Mouse (Mus musculus): ENCODE data around the gene Tnfrsf11a. TPM values are rescaled to one million over a fixed set of nuclear protein-coding genes. Genes with fewer than 3 reads are reported as not detected.
"Not testable (repeated sequence)": the region's sequence is repeated elsewhere in the genome, so short reads cannot be mapped to it uniquely, and the experiment has no call there.

The Tnfrsf11a gene
- polyA plus RNA-seq, 1 experiment from 2014 or later, result 0.31 TPM

GRCm38 (mm10) chr1:105765586-105765985 lies 14.9 kb upstream of the Tnfrsf11a start:
- Histone ChIP-seq H3K27me3 (ENCODE audit: low read depth, poor library complexity, severe bottlenecking) (no peaks in the 10 kb centered on the region), H3K36me3 (no peaks in the 10 kb centered on the region), H3K27ac (no peak overlapping the region), H3K4me3 (no peak overlapping the region), H3K9me3 (replicated peaks) (no peaks in the 10 kb centered on the region; the same call in 1 of the 2 replicates), H3K4me1 (no peaks in the 10 kb centered on the region)
- 79% methylated on average over 8 of the region's 8 CpGs for WGBS
- DNase-seq (ENCODE audit: low spot score), result no peak

DNA sequence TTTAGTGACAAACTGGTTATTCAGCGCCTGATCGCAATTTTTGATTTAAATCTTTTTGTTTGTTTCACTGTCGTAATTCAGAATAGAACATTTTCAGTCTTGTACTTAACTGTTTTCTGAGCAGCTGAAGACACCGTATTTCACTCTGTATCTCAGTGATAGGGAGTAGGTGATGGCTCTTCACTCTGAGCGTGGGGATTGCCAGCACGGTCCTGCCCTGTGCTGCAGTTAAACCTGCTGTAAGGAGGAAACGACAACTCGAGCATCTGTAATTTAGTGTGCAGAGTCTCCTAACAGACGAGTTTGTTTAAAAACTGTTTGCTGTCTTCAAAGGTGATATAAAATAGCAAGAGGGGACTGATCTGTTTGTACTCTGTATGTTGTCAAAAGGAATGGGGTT lies 14.4 kb upstream of the Tnfrsf11a start:
- H3K4me3 ChIP-seq; H3K4me1 ChIP-seq; H3K36me3 ChIP-seq; DNase-seq (ENCODE audit: low spot score); H3K9me3 ChIP-seq (replicated peaks); H3K27ac ChIP-seq; H3K27me3 ChIP-seq (ENCODE audit: low read depth, poor library complexity, severe bottlenecking): not testable (repeated sequence)
- 72% methylated on average over 9 of the region's 9 CpGs for WGBS

DNA sequence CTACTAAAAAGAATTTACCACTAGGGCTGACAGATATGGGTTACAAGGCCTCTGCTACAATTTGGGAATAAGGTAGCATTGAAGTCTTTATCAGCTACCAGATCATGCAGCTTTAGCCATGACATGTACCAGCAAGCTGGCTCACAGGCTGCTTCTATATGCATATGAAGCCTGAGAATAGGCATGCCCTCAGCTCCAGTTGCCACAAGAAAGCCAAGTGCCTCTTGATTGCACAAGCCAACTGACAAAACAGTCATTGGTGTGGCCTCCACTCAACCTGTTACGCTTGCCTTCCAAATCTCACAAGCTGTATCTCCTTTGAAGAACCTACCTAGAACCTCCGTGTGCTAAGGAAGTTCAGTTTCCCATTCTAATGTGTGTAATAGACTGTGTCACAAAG lies 12.1 kb upstream of the Tnfrsf11a start:
- Histone ChIP-seq H3K27ac (no peak overlapping the region), H3K4me1 (no peaks in the 10 kb centered on the region), H3K36me3 (no peaks in the 10 kb centered on the region), H3K27me3 (ENCODE audit: low read depth, poor library complexity, severe bottlenecking) (no peaks in the 10 kb centered on the region), H3K9me3 (replicated peaks) (no peaks in the 10 kb centered on the region), H3K4me3 (no peak overlapping the region)
- 89% methylated on average over 2 of the region's 2 CpGs for WGBS
- no peak for DNase-seq (ENCODE audit: low spot score)

DNA sequence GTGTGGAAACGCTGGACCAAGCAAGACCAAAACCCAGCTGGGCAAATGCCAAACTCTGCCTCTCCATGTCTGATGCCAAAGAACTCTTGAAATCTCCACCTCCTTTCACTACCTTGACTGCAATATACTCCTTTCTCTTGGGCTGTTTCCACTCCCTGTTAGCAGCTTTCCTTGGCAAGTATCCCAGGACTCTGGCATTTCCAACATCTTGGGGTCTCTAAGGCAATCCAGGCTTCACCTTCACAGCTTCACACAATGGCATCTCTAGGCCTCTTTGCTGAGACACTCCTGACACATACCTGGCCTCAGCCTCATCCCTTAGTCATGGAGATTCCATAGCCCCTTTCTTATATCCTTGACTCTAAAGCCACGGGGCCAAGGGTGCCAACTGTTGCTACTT lies 9.8 kb upstream of the Tnfrsf11a start:
- no peak overlapping the region for H3K27ac ChIP-seq
- no peaks in the 10 kb centered on the region for H3K36me3 ChIP-seq
- H3K27me3 ChIP-seq (ENCODE audit: low read depth, poor library complexity, severe bottlenecking), result no peaks in the 10 kb centered on the region
- H3K4me1 ChIP-seq, result no peaks in the 10 kb centered on the region
- no peak for DNase-seq (ENCODE audit: low spot score)
- 90% methylated on average over 2 of the region's 2 CpGs for WGBS
- no peak overlapping the region for H3K4me3 ChIP-seq
- H3K9me3 ChIP-seq (replicated peaks), result no peaks in the 10 kb centered on the region

DNA sequence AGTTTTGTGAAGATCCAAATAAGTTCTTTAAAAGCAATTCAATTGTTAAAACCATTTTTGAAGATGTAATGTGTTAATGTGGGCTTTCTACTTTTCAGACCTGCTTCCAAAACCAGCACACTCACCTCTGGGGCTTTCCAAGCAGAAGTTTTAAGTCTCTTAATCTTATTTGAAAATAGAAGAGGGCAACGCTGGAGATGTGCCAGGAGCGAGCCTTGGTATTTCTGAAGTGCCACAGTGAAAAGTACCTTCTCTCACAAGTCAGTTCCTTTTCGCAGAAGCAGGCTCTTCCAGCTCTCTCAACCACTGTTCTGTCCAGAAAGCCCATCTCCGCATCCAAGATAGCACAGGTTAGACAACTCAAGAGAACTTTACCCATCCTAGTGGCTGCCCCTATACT lies 4.1 kb upstream of the Tnfrsf11a start:
- WGBS, result 93% methylated on average over 4 of the region's 4 CpGs
- no peak overlapping the region for H3K27ac ChIP-seq
- peaks cover 13% of the 10 kb centered on the region for H3K4me1 ChIP-seq
- no peaks in the 10 kb centered on the region for H3K9me3 ChIP-seq (replicated peaks)
- no peak for DNase-seq (ENCODE audit: low spot score)
- H3K36me3 ChIP-seq, result no peaks in the 10 kb centered on the region
- H3K27me3 ChIP-seq (ENCODE audit: low read depth, poor library complexity, severe bottlenecking), result peaks cover 39% of the 10 kb centered on the region
- no peak overlapping the region for H3K4me3 ChIP-seq

DNA sequence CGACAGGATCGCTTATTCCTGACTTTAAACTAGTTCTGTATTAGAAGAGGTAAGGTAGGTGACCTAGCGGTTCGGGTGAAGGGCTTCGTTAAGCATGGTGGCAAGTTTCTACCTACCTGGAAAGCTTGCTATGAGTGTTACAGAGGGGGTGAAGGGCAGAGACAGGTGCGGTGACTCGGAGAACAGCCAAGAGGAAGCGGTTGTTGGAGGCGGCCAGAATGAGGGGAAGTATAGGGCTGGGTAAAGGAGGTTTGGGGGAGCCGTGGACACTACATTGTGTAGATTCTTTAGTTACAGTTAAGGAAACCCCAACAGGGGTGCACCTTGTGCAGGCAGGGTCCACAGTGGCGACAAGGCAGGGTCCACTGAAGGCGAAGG lies 450 bp upstream of the Tnfrsf11a start:
- 35% methylated on average over 12 of the region's 12 CpGs for WGBS
- H3K27ac ChIP-seq, result no peak overlapping the region

GRCm38 (mm10) chr1:105781391-105782146 lies 1.1 kb downstream of the Tnfrsf11a start:
- H3K27ac ChIP-seq, result no peak overlapping the region
- WGBS, result 31% methylated on average over 12 of the region's 12 CpGs
- peaks cover 33% of the 10 kb centered on the region for H3K4me1 ChIP-seq
- H3K27me3 ChIP-seq (ENCODE audit: low read depth, poor library complexity, severe bottlenecking), result peaks cover 57% of the 10 kb centered on the region
- H3K4me3 ChIP-seq, result peak overlapping the region; percentile 64; the same call in 1 of the 2 replicates
- H3K36me3 ChIP-seq, result no peaks in the 10 kb centered on the region
- no peaks in the 10 kb centered on the region for H3K9me3 ChIP-seq (replicated peaks)
- DNase-seq (ENCODE audit: low spot score), result no peak

More for the DNA sequence above, 450 bp upstream of the Tnfrsf11a start:
- Histone ChIP-seq H3K36me3 (no peaks in the 10 kb centered on the region), H3K4me3 (peak overlapping the region; percentile 64), H3K4me1 (peaks cover 24% of the 10 kb centered on the region), H3K27me3 (ENCODE audit: low read depth, poor library complexity, severe bottlenecking) (peaks cover 57% of the 10 kb centered on the region), H3K9me3 (replicated peaks) (no peaks in the 10 kb centered on the region)
- DNase-seq (ENCODE audit: low spot score), result no peak

- 47% methylated on average over 5 of the region's 5 CpGs for WGBS
- H3K4me3 ChIP-seq, result no peak overlapping the region
- DNase-seq (ENCODE audit: low spot score), result no peak
- H3K9me3 ChIP-seq (replicated peaks), result no peaks in the 10 kb centered on the region
- no peak overlapping the region for H3K27ac ChIP-seq
- H3K27me3 ChIP-seq (ENCODE audit: low read depth, poor library complexity, severe bottlenecking), result peaks cover 38% of the 10 kb centered on the region
- peaks cover 33% of the 10 kb centered on the region for H3K4me1 ChIP-seq
- no peaks in the 10 kb centered on the region for H3K36me3 ChIP-seq
Measured at GRCm38 (mm10) chr1:105784257-105785016, 3.9 kb downstream of the Tnfrsf11a start.

DNA sequence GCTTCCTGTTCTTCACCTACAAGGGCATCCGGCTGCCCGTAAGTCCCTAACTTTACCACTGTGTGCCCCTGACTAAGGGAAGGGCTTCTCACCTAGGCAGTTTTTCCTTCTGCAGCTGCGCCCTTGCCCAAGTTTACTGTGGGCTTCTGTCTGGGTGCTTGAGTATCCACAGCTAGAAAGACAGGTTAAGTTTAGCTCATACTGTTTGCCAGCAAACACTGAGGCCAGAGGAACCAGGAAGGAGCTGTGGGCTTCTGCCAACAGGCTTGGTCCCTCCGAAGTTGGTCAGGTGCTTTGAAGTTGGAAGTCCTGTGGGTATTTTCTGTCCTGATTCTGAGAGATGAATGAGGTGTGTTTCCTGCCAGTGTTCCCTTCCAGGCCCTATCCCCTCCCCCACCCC lies 4.6 kb downstream of the Tnfrsf11a start:
- H3K27me3 ChIP-seq (ENCODE audit: low read depth, poor library complexity, severe bottlenecking), result peaks cover 31% of the 10 kb centered on the region
- no peak overlapping the region for H3K4me3 ChIP-seq
- H3K4me1 ChIP-seq, result peaks cover 31% of the 10 kb centered on the region
- no peak for DNase-seq (ENCODE audit: low spot score)
- H3K36me3 ChIP-seq, result no peaks in the 10 kb centered on the region
- no peaks in the 10 kb centered on the region for H3K9me3 ChIP-seq (replicated peaks)
- no peak overlapping the region for H3K27ac ChIP-seq
- 70% methylated on average over 4 of the region's 4 CpGs for WGBS

GRCm38 (mm10) chr1:105786731-105787357 lies 6.3 kb downstream of the Tnfrsf11a start:
- Histone ChIP-seq H3K4me3 (no peak overlapping the region), H3K27me3 (ENCODE audit: low read depth, poor library complexity, severe bottlenecking) (peaks cover 14% of the 10 kb centered on the region), H3K9me3 (replicated peaks) (no peaks in the 10 kb centered on the region), H3K27ac (no peak overlapping the region), H3K4me1 (peaks cover 18% of the 10 kb centered on the region), H3K36me3 (no peaks in the 10 kb centered on the region)
- WGBS, result 77% methylated on average over 6 of the region's 6 CpGs
- no peak for DNase-seq (ENCODE audit: low spot score)

- Histone ChIP-seq H3K27ac (no peak overlapping the region), H3K9me3 (replicated peaks) (no peaks in the 10 kb centered on the region), H3K36me3 (no peaks in the 10 kb centered on the region), H3K4me3 (no peak overlapping the region), H3K27me3 (ENCODE audit: low read depth, poor library complexity, severe bottlenecking) (no peaks in the 10 kb centered on the region), H3K4me1 (peaks cover 9% of the 10 kb centered on the region)
- WGBS, result 93% methylated on average over 3 of the region's 3 CpGs
- no peak for DNase-seq (ENCODE audit: low spot score)
Measured at GRCm38 (mm10) chr1:105790103-105790502, 9.6 kb downstream of the Tnfrsf11a start.

GRCm38 (mm10) chr1:105794670-105795069 lies 14.2 kb downstream of the Tnfrsf11a start:
- 81% methylated on average over 6 of the region's 6 CpGs for WGBS
- DNase-seq (ENCODE audit: low spot score), result no peak
- H3K9me3 ChIP-seq (replicated peaks), result no peaks in the 10 kb centered on the region
- H3K4me3 ChIP-seq, result no peak overlapping the region
- H3K36me3 ChIP-seq, result no peaks in the 10 kb centered on the region
- no peaks in the 10 kb centered on the region for H3K4me1 ChIP-seq
- H3K27me3 ChIP-seq (ENCODE audit: low read depth, poor library complexity, severe bottlenecking), result no peaks in the 10 kb centered on the region
- no peak overlapping the region for H3K27ac ChIP-seq

DNA sequence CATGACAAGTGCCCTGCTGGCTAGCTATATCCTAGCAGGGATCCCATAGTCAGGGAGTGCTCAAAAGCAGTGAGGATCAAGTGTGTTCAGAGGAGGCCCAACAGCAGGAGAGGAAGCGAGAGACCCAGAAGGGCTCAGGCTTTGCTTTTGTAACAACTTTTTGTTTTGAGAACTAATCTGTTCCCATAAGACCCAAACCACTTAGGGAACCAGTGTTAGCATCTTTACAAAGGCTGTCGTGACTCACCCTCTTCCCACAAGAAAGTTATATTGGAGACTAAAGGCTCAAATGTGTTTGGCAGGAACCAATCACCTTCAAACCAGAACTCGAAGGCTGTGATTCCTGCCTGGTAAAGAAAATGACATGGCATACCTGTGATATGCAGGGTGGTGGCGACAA lies 15.2 kb downstream of the Tnfrsf11a start:
- no peaks in the 10 kb centered on the region for H3K27me3 ChIP-seq (ENCODE audit: low read depth, poor library complexity, severe bottlenecking)
- no peaks in the 10 kb centered on the region for H3K36me3 ChIP-seq
- no peaks in the 10 kb centered on the region for H3K4me1 ChIP-seq
- no peaks in the 10 kb centered on the region for H3K9me3 ChIP-seq (replicated peaks)
- no peak overlapping the region for H3K4me3 ChIP-seq
- 91% methylated on average over 4 of the region's 4 CpGs for WGBS
- no peak for DNase-seq (ENCODE audit: low spot score)
- no peak overlapping the region for H3K27ac ChIP-seq
